Mouse (Mus musculus) megakaryocyte, embryonic 14.5 days (primary cell): ENCODE measurements around the gene Tead1. TPM values are rescaled to one million over a fixed set of nuclear protein-coding genes. Genes with fewer than 3 reads are reported as not detected.

ENCODE experiments used
- H3K27me3 ChIP-seq: replicated peaks from 2 replicates; pipeline ENCODE3; 2012; ENCODE audit warnings: inconsistent platforms
- H3K36me3 ChIP-seq: replicated peaks from 2 replicates; pipeline ENCODE3; 2012; ENCODE audit warnings: low read length, inconsistent platforms, mixed read lengths
- H3K4me1 ChIP-seq: 2 replicates; pipeline ENCODE4 v1.6.1; 2012; ENCODE audit warnings: inconsistent platforms
- H3K4me3 ChIP-seq: replicated peaks from 2 replicates; pipeline ENCODE3; 2012; ENCODE audit warnings: moderate library complexity, mild to moderate bottlenecking, inconsistent platforms
- H3K9me3 ChIP-seq: 2 replicates; pipeline ENCODE4 v1.6.1; 2012; ENCODE audit warnings: inconsistent platforms
- FLI1 ChIP-seq: IDR thresholded peaks from 2 replicates; pipeline ENCODE4 v1.6.1; 2012; ENCODE audit warnings: low read length, inconsistent platforms, mixed read lengths
- GATA1 ChIP-seq: IDR thresholded peaks from 3 replicates; pipeline ENCODE4 v1.6.1; 2012; ENCODE audit warnings: mixed read lengths, low read length, inconsistent platforms, borderline replicate concordance
- polyA plus RNA-seq: library from polyadenylated mRNA; stranded (reverse); fragments of >175 nt; gene quantifications from 2 replicates; pipeline ENCODE4 v1.2.3, GENCODE M21; 2012; ENCODE audit warnings: low replicate concordance; ENCODE audit not compliant: insufficient read depth

Gene Tead1
- polyA plus RNA-seq, 1 experiment: not detected

DNA sequence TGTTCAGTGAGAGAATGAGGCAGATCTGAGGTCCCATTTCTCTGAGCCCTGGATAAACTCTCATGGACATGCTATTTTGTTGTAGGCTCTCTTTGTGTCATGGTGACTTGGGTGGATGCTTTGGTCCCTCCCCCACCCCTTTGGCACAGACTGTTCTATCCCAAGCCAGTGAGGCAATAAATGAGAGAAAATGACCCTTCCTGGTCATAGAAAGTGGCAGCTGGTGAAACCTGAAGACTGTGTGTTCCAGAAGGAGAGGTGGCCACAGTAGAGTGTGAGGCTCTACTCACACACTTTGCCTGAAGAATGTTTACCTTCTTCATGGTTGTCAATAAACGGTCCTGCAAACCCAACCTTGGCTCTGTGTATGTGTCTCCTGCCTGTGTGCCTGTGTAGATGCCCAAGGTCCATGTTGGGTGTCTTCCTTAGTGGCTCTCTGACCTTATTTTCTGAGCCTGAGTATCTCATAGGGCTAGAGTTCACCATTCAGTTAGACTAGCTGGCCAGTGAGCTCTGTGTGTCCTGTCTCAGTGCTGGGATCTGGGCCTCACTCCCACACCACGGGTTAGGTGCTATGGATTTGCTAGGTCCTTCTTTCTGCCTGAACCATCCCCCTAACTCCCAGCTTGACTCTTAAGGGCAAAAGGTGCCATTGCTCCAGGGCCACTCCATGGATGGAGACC is 127.7 kb downstream of the Tead1 start:
- TF ChIP-seq GATA1 (no peak), FLI1 (no peak)
- Histone ChIP-seq H3K9me3 (no peaks in the 10 kb centered on the region), H3K4me1 (no peaks in the 10 kb centered on the region), H3K4me3 (no peak overlapping the region), H3K36me3 (no peaks in the 10 kb centered on the region), H3K27me3 (peaks cover 12% of the 10 kb centered on the region)

DNA sequence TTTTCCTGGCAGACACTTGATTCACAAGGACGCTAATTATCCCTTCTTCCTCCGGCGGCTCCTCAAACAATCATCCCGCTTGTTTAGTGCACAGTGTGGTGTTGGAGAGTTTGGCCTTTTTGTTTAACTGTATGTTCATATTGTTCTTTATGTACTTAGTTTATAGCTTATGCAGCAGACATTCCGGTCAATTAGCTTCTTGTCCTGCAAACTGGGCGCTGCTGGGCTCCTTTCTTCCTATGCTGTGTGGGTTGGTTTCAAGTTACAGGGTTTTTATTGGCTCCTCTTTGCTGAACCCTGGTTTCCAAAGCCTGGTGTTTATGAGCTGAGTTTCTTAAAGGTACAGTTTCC is 128.3 kb downstream of the Tead1 start:
- H3K9me3 ChIP-seq: no peaks in the 10 kb centered on the region
- H3K36me3 ChIP-seq: no peaks in the 10 kb centered on the region
- no peaks in the 10 kb centered on the region for H3K4me1 ChIP-seq
- TF ChIP-seq FLI1: no peak
- TF ChIP-seq GATA1: no peak
- H3K27me3 ChIP-seq: peaks cover 11% of the 10 kb centered on the region
- H3K4me3 ChIP-seq: no peak overlapping the region

DNA sequence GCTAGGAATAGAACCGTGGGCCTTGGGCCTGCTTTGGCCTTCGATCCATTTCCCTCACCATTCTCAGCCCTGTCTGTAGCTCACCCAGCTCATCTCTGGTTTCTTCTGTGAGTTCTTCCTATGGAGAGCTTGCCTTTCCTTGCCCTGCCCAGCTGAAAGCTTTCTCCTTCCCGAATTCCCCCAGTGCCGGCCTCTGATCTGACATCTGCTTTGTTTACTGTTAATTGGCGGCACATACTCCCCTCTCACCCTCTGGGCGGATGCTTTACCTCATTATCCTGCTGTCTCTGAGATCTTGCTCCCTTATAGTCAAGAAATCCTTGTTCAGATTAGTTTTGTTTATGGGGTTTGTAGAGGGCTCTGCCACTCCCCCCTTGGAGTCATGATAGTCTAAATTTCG is 131.6 kb downstream of the Tead1 start:
- TF ChIP-seq FLI1 (no peak), GATA1 (no peak)
- Histone ChIP-seq H3K36me3 (no peaks in the 10 kb centered on the region), H3K27me3 (peaks cover 7% of the 10 kb centered on the region), H3K4me1 (no peaks in the 10 kb centered on the region), H3K4me3 (no peak overlapping the region), H3K9me3 (no peaks in the 10 kb centered on the region)

DNA sequence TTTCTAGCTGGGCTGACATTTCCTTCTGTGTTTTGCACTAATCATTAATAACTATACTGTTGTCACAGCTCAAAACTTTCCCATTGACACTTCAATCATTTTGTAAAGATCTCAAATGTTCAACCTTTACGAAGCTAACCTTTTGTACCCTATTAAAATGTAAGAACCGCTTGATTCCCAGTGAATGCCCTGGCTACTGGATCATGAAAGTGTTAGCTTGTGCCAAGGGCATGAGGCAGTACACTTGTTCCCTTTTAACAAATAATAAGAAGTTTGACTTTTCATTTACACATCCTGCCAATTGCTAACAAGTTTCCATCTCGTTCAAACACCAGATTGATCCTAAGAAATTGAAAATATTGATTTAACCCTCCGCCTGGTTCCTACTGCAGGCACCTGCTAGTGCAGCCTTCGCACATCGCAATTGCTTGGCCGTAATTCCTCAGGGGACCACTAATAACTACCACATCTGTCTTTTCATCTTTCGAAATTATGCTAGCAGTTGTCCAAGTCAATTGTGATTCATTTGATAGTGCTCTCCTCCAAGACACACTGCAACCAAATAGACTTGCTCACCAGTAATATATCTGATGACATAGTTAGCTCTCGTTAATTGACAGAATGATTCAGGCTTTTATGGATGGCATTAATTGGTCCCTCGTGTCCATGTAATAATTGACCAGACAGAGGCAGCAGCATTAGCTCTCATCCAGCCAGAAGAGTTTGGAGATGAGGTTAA is 133.1 kb downstream of the Tead1 start:
- no peak for TF ChIP-seq FLI1
- TF ChIP-seq GATA1: no peak
- Histone ChIP-seq H3K4me1 (no peaks in the 10 kb centered on the region), H3K27me3 (peaks cover 1% of the 10 kb centered on the region), H3K36me3 (no peaks in the 10 kb centered on the region), H3K4me3 (no peak overlapping the region), H3K9me3 (no peaks in the 10 kb centered on the region)

DNA sequence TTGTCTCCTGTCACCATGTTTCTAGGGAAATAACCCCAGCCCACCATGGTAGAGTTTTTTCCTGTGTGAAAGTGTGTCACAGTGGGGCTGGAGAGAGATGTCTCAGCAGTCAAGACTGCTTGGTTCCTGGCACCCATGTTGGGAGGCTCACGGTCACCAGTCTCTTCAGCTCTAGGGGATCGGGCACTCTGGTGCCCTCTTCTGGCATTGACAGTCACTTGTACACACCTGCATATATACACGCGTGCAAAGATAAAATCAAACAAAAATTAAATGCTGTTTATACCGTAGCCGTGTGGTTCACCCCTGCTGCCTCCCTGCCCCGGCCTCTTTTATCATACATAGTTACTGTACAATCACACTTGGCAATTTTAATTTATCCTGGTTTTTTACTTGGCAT is 134.0 kb downstream of the Tead1 start:
- no peak overlapping the region for H3K4me3 ChIP-seq
- H3K4me1 ChIP-seq: no peaks in the 10 kb centered on the region
- TF ChIP-seq FLI1 (no peak), GATA1 (no peak)
- H3K36me3 ChIP-seq: no peaks in the 10 kb centered on the region
- no peaks in the 10 kb centered on the region for H3K9me3 ChIP-seq
- H3K27me3 ChIP-seq: no peaks in the 10 kb centered on the region

DNA sequence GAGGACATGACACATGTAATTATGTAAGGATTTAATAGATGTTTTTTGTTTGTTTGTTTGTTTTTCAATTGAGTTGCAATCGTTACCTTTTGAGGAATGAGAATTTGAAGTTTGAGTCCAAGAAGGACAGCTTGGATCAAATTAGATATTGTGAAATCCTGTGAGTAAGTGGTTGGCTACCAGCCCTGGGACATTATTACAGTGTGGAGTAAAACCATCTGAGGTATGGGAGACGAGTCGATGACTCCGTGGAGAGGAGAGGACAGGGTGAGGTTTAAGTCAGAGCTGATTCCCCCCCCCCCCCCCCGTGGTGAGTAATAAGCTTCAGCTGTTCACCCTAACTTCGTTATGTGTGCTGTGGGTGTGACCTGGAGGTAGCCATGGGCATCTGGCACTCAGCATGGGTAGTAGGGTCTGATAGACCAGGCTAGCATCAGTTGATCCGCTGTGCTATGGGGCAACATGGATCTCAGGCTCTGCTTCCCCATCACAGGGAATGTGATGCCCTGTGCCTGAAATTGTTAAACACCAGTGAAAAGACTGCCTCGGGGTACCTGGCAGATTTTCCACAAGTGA is 134.7 kb downstream of the Tead1 start:
- H3K27me3 ChIP-seq: peaks cover 2% of the 10 kb centered on the region
- TF ChIP-seq GATA1 (no peak), FLI1 (no peak)
- no peaks in the 10 kb centered on the region for H3K9me3 ChIP-seq
- H3K4me1 ChIP-seq: no peaks in the 10 kb centered on the region
- H3K36me3 ChIP-seq: no peaks in the 10 kb centered on the region
- H3K4me3 ChIP-seq: no peak overlapping the region

DNA sequence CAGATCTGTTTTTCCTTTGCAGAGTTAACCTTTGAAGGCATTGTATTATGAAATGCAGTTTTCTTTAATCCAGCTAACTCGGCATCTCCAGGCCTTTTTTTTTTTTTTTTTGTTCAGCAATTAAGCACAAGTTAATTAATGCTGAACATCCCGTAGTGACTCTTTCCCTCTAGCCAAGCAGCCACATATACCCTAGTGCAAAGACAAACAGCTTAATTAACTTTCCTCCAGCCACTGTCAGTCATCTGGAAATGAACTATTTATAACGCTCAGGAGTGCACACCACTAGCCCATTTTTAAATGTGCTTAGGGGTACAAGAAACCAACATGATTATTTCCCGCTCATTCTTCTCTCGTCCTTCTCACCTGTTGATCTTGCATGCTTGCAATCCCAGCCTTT is 136.9 kb downstream of the Tead1 start:
- Histone ChIP-seq H3K4me3 (no peak overlapping the region), H3K27me3 (peaks cover 5% of the 10 kb centered on the region), H3K4me1 (no peaks in the 10 kb centered on the region), H3K9me3 (no peaks in the 10 kb centered on the region), H3K36me3 (no peaks in the 10 kb centered on the region)
- no peak for TF ChIP-seq FLI1
- TF ChIP-seq GATA1: no peak

DNA sequence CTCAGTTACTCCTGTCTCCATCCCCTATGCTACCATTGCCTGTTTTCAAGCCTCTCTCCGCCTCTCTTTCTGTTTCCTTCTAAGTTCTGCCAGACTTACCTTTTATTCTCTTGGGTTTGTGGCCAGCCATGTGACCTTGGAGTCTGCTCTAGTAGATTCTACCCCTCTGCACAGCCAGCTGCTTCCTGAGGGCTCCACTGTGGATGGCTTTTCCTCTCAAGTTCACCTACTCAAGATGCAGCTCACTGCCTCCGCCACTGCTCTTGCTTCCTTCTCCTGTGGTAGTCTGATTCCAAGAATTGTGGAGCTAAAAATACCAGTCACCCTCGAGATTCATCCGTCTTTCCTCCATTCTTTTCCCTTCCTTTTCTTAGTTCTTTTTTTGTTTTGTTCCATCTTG is 140.7 kb downstream of the Tead1 start:
- Histone ChIP-seq H3K36me3 (no peaks in the 10 kb centered on the region), H3K4me3 (no peak overlapping the region), H3K27me3 (peaks cover 7% of the 10 kb centered on the region), H3K4me1 (no peaks in the 10 kb centered on the region), H3K9me3 (no peaks in the 10 kb centered on the region)
- TF ChIP-seq FLI1: no peak

DNA sequence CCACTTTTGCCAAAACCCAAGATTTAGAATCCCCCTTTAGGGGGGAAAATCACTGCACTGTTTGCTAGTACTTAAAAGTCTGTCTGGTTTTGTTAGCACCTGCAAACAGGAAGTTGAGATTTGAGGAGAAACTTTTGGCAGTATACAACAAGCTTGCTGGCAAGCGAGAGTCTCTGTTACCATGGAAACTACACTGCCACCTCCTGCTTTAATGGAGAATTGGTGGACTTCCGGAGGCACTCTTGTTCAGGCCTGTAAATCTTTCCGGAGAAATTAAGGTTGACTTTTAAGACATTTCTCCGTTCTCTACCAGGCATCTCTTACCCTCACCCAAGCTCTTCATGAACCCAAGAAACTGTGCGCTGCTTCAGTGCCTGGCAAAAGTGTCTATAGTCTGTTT is 143.8 kb downstream of the Tead1 start:
- TF ChIP-seq GATA1 (no peak), FLI1 (no peak)
- Histone ChIP-seq H3K27me3 (peaks cover 20% of the 10 kb centered on the region), H3K4me3 (no peak overlapping the region), H3K9me3 (no peaks in the 10 kb centered on the region), H3K36me3 (no peaks in the 10 kb centered on the region), H3K4me1 (no peaks in the 10 kb centered on the region)

DNA sequence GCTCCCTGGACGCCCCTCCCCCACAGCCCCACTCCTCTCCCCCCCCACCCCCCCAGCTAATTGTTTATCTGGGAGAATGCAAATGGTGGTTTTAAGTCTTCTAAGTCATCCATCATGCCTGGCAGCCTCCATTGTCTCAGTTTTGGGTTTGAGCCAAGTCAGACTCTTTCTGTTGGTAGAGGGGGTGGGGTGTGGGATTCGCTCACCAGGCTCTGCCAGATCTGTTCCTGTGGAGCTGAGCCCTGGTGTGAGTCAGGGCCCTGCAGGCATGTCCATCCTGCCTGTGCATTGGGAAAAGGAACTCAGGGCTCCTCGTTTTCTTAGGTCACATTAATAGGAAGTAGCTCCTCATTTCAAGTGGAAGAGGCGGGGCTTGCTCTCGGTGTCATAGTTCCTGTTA is 144.5 kb downstream of the Tead1 start:
- H3K9me3 ChIP-seq: no peaks in the 10 kb centered on the region
- peaks cover 20% of the 10 kb centered on the region for H3K27me3 ChIP-seq
- H3K4me1 ChIP-seq: no peaks in the 10 kb centered on the region
- peak overlapping the region; percentile 10 for H3K4me3 ChIP-seq
- H3K36me3 ChIP-seq: no peaks in the 10 kb centered on the region
- TF ChIP-seq GATA1 (no peak), FLI1 (no peak)
